Mouse (Mus musculus): ENCODE measurements around the gene Carm1.
"Not testable (repeated sequence)": the region's sequence is repeated elsewhere in the genome, so short reads cannot be mapped to it uniquely, and the experiment has no call there.

The Carm1 gene

DNA sequence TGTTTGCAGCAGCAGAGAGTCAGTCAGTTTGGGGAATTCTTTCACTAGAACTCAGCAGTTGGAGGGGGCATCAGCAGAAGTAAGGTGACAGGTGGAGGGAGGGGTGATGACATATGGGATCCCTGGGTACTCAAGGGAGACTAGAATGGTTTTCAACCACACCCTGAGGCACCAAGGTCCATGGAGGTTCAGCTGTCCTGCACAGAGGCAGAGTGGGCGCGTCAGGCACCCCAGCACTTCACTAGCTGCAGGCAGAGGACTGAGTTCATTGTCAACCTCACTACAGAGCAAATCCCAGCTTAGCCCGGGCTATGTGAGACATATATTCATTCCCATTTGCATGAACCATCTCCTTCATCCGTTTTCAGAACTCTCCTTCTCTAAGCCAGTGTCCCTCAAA lies 9.7 kb upstream of the Carm1 start:
- in situ Hi-C loops (cut with MboI, MseI) = loop anchor here (5.0 kb wide), 1 partner anchor 80 kb away; no protein-coding TSS in a partner anchor

DNA sequence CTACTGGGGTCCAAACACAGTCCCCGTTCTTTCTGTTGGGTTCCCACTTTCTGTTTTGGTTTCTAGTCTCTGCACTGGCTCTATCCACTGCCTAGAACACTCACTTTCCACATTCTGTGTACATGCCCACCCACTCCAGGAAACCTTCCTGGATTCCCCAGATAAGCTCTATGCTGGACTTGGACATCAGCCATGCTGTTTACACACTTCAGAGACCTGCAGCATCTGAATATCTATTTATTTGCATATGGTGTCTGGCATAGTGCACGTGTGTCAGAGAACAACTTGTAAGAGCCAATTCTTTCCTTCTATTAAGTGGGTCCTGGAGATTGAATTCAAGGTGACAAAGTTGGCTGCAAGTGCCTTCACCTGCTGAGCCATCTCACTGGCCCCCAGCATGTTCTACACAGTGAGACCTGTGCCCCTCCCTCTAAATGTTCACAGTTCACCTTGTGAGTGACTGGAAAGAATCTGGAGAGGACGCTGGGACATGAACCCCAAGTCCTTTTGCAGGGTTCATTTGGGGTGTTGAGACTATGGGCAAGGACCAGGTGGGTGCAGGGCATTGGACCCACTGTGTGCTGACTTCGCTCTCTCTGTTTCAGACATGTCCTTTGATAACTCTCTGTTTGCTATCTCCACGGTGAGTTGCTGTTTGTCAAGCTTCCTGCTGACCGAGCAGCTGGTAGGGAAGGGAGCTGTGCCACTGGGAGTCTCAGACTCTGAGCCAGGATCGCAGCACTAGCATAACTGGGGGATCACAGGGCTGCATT lies 6.5 kb upstream of the Carm1 start:
- in situ Hi-C loops (cut with MboI, MseI) = loop anchor here (5.0 kb wide), 1 partner anchor 83 kb away; no protein-coding TSS in a partner anchor

DNA sequence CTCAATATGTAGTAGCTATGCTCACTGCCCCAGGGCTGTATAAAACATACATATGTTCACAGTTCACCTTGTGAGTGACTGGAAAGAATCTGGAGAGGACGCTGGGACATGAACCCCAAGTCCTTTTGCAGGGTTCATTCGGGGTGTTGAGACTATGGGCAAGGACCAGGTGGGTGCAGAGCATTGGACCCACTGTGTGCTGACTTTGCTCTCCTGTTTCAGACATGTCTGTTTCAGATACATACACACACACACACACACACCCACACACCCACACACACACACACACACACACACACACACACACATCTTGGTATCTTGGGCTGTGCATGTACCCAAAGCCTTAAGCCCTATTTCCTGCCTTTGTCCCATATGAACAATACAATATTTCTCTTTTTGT lies 4.7 kb upstream of the Carm1 start:
- in situ Hi-C loops (cut with MboI, MseI) = not testable (repeated sequence)

DNA sequence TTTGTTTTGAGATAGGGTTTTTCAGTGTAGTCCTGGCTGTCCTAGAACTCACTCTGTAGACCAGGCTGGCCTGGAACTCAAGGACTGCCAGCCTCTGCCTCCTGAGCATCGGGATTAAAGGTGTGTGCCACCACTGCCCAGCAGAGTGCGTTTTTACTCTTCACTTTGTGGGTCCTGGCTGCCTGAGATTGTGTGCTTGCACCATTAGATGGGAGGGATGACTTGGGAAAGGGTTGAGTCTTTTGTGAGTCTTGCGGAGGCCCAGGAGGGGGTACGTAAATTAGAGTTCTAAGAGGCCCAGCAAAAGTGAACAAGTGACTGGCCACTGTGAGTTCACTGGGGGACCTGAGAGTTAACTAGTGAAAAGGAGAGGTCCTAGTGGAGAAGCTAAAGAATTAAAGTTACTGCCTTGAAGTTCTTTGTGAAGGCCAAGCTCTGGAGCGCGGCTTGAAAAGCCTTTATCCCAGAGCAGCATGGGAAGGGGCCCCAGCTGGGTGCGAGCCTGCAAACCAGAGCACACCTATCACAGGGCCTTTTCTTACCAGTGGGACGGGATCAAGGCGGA lies 1.3 kb upstream of the Carm1 start:
- in situ Hi-C loops (cut with MboI, MseI) = no loop called here

DNA sequence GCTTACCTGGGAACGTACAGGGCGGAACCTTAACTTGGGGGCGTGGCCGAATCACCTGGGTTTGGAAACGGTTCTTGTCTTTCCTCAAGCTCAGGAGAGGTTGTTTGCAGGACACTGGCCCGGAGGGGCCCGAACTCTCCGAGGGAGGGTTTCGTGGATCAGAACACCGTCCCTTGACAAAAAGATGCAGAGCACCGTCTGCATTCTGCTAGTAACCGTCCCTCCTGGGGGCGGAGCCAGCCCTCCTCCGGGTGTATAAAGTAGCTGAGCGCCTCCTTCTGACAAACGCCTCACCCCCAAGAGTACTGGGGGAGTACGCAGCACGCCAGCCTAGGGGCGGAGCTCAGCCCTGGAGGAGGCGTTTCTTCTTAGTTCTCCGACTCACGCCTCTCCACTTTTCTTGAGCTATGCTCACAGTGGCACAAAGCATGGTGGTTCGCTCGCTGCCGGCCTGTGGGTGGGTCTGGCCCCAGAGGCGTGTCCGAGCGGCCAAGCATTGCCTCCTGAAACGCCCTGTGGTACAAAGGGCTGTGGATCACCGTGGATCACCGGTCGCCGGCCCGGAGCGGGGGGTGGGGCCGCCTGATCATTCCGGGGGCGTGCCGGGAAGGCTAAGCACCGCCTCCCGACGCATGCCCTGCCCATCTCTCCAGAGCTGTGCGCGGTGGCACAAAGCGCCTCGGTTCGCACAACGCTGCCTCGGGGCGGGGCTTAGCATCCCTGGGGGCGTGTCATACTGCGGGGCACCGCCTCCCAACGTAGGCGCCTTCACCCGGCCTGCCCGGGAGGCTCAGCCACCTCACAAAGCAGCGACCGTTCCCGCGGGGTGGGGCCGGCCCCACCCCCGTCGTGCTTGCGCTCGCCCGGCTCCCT lies 542 bp upstream of the Carm1 start:
- in situ Hi-C loops (cut with MboI, MseI) = no loop called here

DNA sequence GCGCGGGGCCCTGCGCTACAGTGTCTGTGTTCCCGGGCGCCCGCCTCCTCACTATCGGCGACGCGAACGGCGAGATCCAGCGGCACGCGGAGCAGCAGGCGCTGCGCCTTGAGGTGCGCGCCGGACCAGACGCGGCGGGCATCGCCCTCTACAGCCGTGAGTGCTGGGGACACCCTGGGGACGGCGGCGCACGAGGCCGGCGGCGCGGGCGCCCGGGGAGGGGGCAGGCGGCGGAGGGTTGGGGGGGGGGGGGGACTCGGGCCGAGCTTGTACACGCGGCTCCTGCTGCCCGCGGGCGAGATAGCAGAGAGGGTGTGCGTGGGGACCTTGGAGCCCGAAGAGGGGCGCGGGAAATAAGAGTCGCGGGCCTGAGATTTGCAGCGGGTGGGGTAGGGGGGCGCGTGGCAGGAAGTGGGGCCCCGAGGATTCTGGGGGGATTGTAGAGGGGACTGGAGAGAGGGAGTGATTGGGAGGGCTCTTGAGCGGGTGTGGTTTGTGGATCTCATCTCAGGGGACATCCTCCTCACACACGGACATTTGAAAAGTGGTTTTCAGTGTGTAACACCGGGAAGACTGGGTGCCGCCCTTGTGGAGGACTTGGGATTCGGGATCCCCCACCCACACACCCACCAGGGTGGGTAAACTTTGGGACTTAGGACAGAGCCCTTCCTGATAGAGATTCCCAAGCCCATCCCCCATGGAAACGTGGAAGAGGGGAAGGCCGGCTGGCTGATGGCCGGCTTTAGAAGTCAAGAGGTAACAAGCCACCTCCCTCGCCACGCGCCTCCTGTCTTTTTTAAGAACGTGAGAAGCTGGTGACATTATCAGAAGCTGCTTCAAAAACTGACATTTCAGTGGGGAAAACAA lies 614 bp downstream of the Carm1 start:
- in situ Hi-C loops (cut with MboI, MseI) = no loop called here

DNA sequence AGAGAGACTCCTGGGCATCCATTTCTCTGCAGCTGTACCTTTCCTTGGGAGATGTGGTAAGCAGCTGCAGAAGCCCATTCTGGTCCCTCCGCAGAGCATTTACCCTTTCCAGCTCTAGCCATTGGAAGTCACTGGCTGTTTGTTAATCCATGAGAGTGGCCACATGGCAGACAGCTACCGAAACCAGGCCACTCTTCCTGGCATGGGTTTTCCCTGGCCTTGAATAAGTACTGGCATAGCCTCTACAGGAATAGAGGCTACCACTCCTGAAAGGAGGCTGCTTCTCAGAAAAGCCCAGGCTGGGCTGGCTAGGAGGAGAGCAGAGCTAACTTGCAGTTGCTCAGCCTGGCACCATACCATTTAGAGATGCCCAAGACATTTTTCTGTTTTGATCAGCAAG lies 4.4 kb downstream of the Carm1 start:
- in situ Hi-C loops (cut with MboI, MseI) = no loop called here

DNA sequence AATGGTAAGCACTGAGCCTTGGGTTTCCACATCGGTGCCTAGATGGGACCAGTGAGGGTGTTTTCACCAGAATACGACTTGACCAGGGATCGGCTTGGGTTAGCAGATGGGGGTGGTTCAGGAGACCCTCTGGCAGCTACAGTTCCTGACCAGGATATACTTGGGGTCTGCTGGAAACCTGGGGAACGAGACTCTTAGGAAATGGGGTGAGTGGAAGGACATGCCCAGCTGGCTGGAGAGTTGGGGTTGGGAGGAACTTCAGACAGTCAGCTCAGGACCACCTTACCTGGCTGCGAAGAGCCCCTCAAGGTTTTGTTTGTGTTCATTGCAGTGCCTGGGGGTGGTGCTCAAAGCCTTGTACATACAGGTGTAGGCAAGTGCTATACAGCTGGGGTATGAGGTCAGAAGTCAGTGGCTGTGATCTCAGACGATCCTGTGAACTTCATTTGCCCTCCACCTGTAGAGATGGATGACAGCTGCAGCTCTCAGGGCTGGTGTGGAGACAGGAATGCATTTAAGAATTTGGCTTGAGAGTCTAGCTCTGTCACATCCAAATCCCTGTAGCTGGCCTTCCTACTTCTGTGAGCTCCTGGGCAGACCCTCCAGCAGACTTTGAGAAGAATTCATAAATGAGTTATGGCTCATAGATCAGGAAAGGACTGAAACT lies 7.0 kb downstream of the Carm1 start:
- in situ Hi-C loops (cut with MboI, MseI) = no loop called here

DNA sequence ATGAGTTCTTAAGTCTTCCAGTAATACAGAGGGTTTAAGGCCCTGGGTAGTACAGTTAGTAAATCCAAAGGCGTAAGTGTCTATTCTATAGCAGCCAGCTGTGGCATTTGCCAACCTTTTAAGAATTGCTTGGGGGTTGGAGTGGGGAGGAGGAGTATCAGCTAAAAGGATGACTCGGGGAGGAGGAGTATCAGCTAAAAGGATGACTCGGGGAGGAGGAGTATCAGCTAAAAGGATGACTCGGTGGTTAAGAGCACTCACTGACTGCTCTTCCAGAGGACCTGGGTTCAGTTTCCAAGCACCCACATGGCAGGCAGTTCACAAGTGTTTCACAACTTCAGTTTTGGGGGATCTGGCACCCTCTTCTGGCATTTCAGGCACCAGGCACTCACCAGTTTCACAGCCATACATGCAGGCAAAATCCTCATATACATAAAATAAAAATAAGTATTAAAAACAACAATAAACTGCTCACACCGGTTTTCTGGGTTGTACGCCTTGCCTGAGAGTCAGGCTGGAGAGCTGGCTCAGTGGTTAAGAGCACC lies 8.6 kb downstream of the Carm1 start:
- in situ Hi-C loops (cut with MboI, MseI) = no loop called here

DNA sequence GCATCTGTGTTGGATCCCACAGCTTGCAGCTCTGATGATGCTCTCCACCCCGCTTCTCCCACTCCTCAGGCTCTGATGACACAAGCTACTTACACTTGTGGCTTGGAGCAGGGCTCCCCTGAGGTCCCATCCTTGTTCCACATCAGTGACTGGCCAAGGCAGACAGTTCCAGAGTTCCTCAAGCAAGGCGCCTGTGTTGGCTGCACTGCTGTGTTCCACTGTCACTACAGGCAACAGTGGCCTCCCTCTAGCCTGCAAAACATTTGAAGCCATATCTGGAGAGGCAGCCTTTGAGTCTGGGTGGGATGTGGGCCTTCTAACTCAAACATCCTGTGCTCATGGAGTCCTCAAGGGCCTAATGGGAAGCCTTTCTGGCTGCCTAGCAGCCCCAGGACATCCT lies 10.3 kb downstream of the Carm1 start:
- in situ Hi-C loops (cut with MboI, MseI) = no loop called here

DNA sequence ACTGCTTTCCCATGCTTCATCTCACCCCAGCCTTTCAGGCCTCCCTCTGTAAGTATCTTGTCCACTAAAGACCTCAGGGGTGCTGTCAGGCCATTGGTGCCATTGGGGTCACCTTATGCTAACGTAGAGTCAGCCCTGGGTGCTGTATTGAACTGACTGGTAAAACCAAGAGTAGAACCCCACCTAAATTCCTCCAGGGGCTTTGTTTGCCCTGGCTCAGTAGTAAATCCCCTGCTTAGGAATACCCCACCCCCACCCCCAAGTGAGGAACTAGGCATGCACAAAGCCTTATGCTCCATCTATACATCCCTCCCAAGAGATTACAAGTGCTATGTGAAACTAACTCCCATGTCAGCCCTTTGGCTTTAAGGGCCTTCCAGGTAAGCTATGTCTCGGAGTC lies 10.9 kb downstream of the Carm1 start:
- in situ Hi-C loops (cut with MboI, MseI) = no loop called here

DNA sequence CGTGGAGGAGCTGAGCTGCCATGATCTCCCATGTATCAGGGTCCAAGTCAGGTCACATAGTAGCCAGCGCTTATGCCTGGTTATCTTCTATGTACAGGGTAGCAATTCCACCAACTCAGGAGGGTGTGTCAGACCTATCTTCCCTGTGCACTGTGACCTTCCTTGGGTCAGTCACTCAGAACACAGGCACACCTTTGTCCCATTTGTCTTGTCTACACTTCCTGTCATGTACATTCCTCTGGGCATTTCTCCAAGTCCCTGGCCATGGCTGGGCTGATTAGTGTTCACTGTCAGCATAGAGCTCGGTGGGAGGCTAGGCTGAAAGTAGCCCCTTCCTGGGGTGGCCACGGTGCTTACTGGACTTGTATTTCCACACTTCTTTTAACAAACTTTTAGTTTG lies 11.7 kb downstream of the Carm1 start:
- in situ Hi-C loops (cut with MboI, MseI) = no loop called here

DNA sequence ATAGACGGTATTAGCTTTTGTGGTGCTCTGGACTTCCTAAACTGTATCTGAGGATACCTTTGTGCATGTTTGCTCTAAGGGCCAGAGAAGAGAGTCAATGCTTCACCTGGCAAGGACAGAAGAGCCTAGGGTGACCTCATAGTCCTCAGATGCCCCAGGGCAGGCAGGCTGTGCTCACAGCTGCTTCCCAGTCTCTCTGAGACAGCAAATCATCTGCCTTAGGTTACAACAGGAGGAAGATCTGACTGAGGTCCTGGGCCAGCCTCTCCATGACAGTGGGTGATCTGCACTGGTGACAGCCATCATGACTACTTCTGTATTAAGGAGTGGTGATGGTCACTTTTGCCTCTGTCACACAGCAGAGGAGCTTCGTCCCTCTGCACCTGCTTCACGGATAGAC lies 12.5 kb downstream of the Carm1 start:
- in situ Hi-C loops (cut with MboI, MseI) = no loop called here

DNA sequence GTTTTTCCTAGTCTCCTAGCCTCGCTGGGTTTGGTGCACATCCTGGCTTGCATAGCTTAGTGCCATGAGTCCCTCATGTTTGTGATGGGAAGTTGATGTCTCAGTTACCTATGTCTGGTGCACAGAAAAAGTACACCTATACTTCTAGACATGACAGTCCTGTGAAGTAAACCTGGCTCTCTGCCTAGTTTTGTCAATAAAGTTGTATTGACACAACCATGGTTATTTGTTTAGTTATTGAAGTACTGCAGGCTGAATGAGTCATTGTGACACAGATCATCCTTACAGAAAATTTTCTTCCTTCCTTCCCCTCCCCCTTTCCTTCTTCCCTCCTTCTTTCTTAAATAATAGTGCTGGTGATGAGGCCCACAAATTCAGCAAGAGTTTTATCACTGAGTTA lies 17.7 kb downstream of the Carm1 start:
- in situ Hi-C loops (cut with MboI, MseI) = no loop called here

DNA sequence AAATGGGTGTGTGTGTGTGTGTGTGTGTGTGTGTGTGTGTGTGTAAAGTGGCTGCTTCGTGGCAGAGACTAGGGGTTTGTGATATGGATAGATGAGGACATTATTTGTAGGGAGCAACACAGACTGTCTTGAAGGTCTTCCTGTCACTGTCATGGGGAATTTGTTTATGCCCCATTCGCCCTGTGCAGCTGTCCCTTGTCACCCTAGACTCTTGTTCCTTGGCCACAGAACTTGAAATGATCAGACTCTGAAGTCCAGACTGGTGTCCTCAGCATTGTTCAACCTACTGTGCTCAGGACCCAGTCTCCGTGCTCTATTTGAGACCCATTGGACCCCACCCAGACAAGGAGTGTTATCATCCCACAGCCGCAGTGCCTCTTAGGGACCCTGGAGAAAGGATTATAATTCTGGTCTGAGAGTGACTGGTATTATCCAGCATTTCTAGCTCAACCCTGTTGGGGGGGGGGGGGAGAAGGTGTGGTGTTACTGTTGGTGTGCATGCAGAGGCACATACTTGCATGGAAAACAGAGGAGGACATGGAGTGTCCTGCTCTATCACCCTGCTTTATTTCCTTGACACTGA lies 18.4 kb downstream of the Carm1 start:
- in situ Hi-C loops (cut with MboI, MseI) = no loop called here

DNA sequence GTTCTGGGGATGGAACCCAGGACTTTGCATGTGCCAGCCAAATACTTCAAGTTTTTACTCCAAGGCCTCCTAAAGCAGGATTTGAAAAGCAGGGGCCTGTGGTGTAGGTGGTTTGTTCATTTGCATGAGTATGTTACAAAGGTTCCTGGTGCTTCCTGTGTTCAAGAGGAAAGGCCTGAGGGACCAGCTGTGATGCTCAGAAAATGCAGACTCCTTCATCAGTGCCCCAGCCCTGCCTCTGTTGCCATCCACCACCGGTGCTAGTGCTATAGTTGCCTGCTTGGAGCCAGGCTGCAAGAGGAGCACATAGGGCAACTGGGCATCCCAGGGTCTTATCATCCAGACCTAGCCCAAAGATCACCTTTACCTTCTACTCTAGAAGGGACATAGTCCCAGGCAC lies 19.8 kb downstream of the Carm1 start:
- in situ Hi-C loops (cut with MboI, MseI) = no loop called here

DNA sequence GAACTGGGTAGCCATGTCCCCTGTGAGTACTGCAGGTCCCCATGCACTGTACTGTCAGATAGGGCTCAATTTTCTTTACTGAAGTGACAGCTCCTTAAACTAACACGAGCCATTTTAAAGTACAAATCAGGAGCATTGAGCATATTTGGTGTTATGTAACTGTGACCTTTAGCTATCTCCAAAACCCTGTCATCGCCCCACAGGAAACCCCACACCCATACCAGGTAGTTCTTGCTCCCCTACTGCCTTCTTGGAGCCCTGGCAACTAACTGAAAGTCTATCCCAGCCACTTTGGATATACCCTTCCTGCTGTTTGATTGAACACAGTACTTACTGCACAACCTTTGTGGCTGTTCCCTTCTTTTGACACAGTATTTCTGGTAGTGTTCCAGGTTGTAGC lies 20.4 kb downstream of the Carm1 start:
- in situ Hi-C loops (cut with MboI, MseI) = no loop called here

DNA sequence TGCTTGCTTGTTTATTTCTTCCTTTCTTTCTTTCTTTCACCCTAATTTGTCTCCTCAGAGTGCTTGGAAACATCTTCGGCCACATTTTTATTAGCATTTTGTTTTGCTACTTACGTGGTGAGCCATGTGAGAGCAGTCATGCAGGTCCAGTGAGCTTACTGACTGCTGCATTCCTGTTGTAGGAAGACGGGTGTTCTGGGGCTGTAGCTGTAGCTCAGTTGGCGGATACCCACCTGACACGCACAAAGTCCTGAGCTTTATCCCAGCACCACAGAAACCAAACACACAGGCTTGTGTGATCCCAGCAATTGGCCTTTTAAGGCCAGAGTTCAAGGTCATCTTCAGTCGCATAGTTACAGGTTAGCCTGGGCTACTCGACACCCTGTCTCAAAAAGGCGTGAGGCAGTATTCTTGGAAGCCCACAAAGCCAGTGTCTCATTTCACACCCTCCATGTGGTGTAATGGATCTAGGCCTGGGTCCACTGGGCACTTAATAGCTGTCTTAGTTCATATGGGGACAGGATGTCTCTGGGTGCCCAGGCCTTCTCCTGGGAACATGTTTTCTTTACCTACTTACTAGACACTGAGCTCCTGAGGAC lies 22.1 kb downstream of the Carm1 start:
- in situ Hi-C loops (cut with MboI, MseI) = no loop called here

DNA sequence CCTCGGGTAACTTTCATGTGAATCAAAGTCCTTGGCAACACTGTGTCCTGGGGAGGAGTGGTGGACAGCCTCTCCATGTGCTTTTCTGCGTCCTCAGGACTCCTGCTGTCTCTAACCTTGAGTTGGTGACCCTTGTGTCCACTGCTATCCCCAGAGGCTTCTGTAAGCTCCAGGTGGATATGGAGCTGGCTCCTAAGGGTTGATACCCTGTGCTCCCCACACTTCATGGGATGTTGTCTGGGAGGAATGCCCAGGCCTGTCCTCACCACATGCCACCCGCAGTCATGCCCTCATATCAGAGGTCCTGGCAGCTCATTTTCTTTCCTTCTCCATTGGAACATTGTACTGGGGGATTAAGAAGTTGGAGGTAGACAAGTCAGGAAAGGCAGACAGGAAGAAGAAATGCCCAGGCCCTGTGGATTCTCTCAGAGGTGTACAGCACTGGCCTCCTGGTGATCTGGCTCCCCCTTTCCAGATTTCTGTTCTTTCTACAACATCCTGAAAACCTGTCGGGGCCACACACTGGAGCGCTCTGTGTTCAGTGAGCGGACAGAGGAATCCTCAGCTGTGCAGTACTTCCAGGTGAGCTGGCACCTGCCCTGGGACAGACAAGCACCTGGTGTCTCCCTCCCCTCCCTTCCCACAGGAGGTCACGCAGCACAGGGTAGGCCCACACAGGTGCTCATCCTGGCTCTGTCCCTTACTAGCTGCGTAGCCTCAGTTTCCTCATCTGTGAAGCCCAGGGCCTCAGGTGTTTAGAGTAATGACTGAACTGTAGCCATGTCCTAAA lies 27.5 kb downstream of the Carm1 start:
- in situ Hi-C loops (cut with MboI, MseI) = no loop called here
